Mouse (Mus musculus) layer of hippocampus, adult 9-11 months (tissue): Measurements from ENCODE around the gene Cyb5d1.

ENCODE experiments used
- DNase-seq: peaks from one replicate; pipeline ENCODE4 v3.0.0; 2022

Cyb5d1 gene

GRCm38 (mm10) chr11:69356544-69356943 lies 38.9 kb downstream of the Cyb5d1 start:
- no peak for DNase-seq

- DNase-seq, result no peak
Observed at GRCm38 (mm10) chr11:69346441-69346840, 49.0 kb downstream of the Cyb5d1 start.
